Mouse (Mus musculus) heart, adult 2 months (tissue): ENCODE data around the gene Snap47.

Source experiments
- CTCF ChIP-seq: fragments of 200-600 bp; IDR thresholded peaks from 2 replicates; pipeline ENCODE4 v1.8.1; 2022; ENCODE audit warnings: antibody characterized with exemption, mild to moderate bottlenecking, moderate library complexity
- POLR2A ChIP-seq: fragments of 200-500 bp; IDR thresholded peaks from 2 replicates; pipeline ENCODE4 v1.6.1; 2011; ENCODE audit warnings: mild to moderate bottlenecking, low read depth, low read length, control low read depth; ENCODE audit not compliant: insufficient read depth

GRCm38 (mm10) chr11:59432261-59432660, 18.7 kb downstream of the Snap47 start:
- TF ChIP-seq POLR2A: no peak
- TF ChIP-seq CTCF: no peak
